Mouse (Mus musculus): ENCODE data around the gene Irak3.

- no peak for TF ChIP-seq CTCF (IDR thresholded peaks at IDR 0.05; ENCODE audit: low read depth)
- no peak for TF ChIP-seq EP300 (IDR thresholded peaks at IDR 0.05; ENCODE audit: low read depth)
These were observed 30.6 kb downstream of the Irak3 start for GRCm38 (mm10) chr10:120171340-120171739.
